Mouse (Mus musculus): Measurements from ENCODE around the gene Kif1b.
"Not testable (repeated sequence)": the region's sequence is repeated elsewhere in the genome, so short reads cannot be mapped to it uniquely, and the experiment has no call there.

The Kif1b gene

DNA sequence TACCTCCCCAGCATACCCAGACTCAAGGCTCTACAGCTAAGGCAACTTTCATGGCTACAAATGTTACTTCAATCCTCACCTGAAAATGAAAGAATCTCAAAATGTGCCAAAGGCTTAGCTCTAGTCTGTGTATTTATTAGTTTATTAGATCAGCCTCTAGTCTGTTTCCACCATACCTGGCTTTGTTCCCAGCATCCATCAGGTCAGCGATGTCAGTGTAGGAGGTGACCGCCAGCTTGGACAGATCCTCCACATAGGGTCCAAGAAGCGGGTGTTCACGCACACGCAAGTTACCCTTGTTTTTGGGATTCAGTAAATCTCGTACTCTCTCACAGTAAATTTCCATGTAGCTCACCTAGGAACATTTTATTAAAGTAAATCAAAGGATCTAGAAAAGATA is 37.0 kb downstream of the Kif1b start:
- no peak for DNase-seq (ENCODE audit: low read depth, low spot score)

GRCm38 (mm10) chr4:149269026-149269425 is 38.5 kb downstream of the Kif1b start:
- no peak for DNase-seq (ENCODE audit: low read depth, low spot score)

DNA sequence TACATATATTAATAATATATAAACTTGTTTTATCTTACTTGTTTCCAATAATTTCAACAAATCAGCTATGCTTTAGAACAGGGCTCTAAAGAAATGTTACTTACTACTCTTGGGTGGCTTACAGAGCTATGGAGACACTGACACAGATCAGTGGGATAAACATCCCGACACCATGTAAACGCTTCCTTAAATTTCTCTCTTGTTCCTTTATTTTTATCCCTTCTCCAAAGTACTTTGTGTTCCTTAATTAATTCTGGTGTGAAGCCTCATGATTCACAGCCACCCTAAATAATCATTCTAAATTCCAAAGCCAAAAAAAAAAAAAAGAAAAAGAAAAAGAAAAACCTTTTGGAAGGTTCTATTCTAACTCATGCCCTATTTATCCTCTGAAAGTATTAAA is 42.6 kb downstream of the Kif1b start:
- no peak for DNase-seq (ENCODE audit: low read depth, low spot score)

DNA sequence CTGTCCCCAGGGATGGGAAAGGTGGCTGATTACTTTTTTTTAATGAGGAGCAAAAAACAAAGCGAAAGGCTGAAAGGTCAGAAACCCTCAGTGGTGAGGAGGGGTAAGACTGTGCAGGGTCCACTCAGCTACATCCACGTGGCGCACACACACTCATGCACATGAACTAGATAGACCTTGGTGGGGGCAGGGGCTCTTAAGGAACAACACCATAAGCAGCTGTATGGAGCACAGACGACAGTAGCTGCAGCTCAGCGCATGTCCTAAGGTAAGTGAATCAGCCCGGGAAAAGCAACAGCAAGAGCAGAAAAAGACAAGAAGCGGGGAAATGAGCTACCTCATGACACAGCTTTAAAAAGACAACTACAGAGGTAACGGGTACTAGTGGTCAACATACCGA is 44.3 kb downstream of the Kif1b start:
- no peak for DNase-seq (ENCODE audit: low read depth, low spot score)

- DNase-seq (ENCODE audit: low read depth, low spot score), result no peak
These were observed 46.0 kb downstream of the Kif1b start for GRCm38 (mm10) chr4:149261466-149261865.

DNA sequence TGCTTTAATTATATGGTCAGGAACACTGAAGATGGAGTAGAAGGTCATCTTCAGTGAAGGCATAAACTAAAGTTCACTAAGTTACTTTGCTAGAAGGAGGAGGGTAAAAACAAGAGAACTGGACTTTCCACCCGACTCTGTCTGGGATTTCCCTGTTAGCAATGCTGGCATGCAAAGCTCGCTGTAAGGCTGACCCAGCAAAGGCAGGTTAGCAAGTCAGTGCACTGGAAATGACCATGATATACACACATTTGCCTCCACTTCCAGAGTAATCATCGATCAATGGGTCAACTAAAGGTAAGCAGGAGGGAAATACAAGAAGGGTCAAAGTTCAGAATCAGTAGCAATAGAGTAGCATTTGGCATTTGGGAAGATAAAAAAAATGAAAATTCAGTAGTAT is 46.6 kb downstream of the Kif1b start:
- DNase-seq (ENCODE audit: low read depth, low spot score), result no peak

DNA sequence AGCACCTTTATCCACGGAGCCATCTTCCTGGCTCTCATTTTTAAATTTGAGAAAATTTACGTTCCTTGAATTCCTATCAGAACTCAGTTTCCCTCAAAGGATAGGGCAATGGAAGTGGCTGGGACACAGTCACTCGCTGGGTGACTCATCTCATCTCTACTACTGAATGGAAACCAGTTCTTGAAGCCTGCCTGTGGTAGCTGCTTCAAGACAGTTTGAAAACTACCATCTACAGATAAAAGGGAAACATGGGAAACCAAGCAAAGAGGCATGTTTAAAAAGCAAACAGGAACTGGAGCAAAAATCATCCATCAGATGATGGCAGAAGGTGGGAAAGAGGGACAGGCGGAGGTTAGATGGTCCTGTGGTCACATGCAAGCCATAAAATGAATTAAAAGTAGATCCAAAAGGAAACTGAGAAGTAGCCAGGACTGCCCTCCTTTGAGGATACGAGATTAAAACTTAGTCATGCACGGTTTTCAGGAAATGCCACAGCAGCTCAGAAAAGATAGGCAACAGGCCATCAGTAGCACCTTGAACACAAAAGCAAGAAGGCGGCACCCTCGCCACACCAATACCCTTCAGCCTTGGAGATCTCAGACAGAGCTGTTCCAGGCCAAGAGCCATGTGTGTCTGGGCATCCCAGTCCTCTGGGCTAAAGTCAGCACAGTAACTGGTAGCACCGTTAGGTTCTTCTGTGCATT is 48.0 kb downstream of the Kif1b start:
- DNase-seq (ENCODE audit: low read depth, low spot score), result no peak

- no peak for DNase-seq (ENCODE audit: low read depth, low spot score)
These were observed 48.6 kb downstream of the Kif1b start for GRCm38 (mm10) chr4:149258926-149259325.

DNA sequence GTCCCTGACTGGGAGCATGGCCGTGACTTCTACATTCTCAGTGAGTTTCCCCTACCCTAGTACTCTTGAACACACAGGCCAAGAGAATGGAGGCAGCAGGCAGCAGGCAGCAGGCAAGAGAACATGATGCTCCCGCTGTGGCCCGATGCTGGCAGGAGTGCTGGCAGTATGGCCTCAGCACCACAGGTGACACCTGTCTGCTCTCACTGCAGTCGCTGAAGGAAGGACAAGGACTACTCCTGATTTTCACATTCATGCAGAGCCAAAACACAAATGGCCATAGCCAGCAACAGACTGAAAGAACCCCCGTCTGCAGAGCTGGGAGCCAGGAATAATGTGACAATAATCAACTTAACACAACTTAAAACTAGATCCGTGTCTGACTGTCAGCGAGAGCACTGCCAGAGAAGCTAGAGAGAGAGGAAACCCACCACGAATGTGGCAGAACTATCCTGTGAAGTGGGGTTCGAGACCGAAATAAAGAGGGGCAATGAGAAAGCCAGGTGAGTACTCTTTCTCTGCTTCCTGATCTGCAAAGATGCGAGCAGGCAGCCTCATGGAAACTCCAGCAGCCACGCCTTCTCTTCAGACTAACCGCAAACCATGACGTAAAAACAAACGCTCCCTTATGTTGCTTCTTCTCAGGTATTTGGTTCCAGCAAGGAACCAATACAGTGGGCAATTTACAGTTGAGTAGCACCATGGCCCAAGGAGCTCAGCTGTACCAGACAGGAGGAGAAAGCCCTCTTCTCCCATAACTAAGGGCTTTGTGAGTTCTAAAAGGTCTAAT is 50.8 kb downstream of the Kif1b start:
- DNase-seq (ENCODE audit: low read depth, low spot score), result no peak

DNA sequence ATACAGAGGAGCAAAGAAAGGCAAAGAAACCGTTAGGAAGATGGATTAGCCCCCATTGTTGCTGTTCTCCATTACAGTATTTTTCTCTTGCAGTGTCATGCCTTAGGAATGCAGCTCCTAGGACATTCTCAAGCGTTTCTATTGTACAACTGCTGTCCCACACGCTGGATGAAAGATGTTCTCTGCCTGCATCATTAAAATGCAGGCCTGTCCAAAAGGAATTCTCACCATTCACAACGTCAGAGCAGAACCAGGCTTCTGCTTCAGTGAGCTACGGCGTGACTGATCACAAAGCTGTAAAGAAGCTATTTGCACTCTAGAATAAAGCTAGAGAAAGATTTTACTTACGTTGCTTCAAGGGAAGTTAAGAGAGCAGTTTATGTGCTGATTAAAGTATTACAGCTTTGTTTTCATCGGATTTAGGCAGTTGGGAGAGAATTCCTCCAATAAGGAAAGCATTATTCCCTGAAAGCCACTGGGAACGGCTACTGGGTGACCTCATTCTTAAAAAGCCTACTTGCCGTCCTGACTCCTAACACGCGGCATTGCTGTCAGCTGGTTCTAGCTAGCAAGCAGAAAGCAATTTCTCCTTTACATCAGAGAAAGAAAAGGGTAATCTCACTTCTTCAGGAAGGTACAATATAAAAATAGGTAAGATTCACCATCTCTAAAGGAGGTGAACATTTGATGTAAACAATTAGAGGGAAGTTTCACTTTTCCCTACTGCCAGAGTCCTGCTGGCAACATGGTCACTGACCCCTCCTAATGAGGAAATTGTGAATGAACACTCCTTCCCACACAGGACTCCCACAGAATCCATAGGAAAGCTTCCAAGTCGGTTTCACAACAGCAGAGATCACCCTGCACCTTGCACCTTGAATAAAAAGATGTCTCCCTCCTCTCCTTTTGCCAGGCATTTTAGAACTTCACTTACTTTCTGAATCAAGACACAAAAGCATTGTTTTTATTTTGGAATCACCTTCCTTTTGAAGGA is 51.9 kb downstream of the Kif1b start:
- DNase-seq (ENCODE audit: low read depth, low spot score), result no peak

DNA sequence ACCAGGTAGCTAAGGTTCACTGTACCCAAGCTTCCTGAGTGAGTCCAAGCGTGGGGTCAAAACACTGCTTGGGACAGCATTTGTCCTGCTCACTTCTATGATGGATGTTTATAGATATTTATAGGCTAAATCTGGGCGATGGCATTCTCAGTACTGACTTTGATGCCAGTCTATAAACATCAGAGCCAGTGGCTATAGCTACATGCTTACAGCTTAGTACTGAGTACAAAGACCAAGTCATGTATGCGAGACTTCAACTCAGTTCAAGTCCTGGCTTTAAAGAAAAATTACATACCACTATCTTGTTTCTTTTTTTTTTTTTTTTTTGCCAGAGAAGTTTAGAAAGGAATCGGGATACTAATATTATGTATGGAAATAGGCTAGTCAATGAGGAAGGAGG is 52.7 kb downstream of the Kif1b start:
- no peak for DNase-seq (ENCODE audit: low read depth, low spot score)

- no peak for DNase-seq (ENCODE audit: low read depth, low spot score)
These were observed 58.2 kb downstream of the Kif1b start for GRCm38 (mm10) chr4:149249311-149249710.

GRCm38 (mm10) chr4:149247772-149248171 is 59.7 kb downstream of the Kif1b start:
- no peak for DNase-seq (ENCODE audit: low read depth, low spot score)

DNA sequence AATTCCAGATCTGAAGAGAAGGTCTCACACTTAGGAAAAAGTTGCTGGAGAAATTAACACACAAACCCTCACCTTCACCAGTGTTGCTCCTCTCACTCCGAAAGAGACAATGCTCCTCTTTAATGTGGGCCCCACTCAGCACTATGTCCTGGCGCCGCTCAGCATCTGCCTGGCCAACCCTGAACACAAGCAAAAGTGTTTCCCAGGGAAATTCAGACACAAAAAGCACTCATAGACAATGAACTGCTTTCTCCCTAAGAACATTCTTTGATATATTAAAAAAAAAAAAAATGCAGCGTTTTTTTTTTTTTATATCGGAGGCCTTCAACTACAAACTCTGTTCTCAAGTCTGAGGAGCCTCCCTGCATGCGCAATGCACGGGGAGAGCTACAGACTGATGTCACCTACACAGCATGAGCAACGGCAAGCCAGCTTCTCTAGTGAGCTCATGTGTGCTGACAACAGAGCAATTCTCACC is 60.3 kb downstream of the Kif1b start:
- DNase-seq (ENCODE audit: low read depth, low spot score), result no peak

- DNase-seq (ENCODE audit: low read depth, low spot score), result no peak
These were observed 60.8 kb downstream of the Kif1b start for GRCm38 (mm10) chr4:149246578-149247155.

GRCm38 (mm10) chr4:149237011-149237410 is 70.5 kb downstream of the Kif1b start:
- no peak for DNase-seq (ENCODE audit: low read depth, low spot score)

DNA sequence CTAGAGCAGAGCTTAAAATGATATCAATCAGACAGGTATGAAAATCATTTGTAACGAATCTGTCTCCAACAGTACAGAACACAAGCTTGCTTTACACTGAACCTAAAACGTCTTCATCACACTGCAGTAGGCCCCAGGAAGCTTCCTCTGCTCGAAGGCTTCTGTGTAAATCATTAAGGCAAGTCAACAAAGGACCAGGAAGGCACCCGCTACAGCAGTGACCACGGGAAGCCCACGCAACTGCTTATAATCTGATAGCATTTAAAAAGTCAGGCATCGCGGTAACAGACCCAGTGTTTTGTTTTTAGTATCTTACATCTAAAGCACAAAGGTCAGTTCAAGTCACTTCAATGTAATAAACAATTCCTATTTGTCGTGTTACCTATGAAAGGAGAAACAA is 73.6 kb downstream of the Kif1b start:
- no peak for DNase-seq (ENCODE audit: low read depth, low spot score)

- not testable (repeated sequence) for DNase-seq (ENCODE audit: low read depth, low spot score)
These were observed 78.8 kb downstream of the Kif1b start for GRCm38 (mm10) chr4:149228682-149229081.

GRCm38 (mm10) chr4:149228256-149228655 is 79.2 kb downstream of the Kif1b start:
- no peak for DNase-seq (ENCODE audit: low read depth, low spot score)

DNA sequence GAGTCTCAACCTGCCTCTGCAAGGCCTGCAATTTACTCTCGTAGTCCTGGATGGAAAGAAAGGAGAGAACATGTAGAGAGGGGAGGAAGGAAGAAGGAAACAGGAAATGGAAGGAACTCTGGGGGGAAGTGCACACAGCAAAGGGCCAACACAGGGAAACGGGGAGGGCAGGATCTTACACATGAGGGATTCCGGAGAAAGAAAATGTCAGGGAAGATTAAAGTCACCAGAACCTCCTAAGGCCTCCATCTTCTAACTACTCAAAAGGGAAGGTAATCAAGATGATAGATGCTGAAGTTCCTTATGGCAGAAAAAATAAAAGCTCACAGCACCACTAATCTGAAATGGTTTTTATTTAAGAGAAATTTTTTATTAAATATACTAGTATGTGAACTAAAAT is 81.2 kb downstream of the Kif1b start:
- no peak for DNase-seq (ENCODE audit: low read depth, low spot score)

DNA sequence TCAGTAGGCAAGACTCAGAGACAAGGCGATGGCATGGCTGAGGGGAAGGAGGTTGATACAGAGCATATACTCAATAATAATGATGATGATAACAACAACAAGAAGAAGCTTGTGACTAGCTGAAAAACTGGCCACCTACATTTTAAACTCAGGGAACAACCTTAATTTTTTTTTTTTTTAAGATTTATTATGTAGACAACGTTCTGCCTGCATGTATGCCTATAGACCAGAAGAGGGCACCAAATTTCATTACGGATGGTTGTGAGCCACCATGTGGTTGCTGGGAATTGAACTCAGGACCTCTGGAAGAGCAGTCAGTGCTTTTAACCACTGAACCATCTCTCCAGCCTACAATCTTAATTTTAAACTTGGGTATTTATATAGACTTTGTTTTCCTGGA is 84.0 kb downstream of the Kif1b start:
- no peak for DNase-seq (ENCODE audit: low read depth, low spot score)

GRCm38 (mm10) chr4:149220481-149220880 is 87.0 kb downstream of the Kif1b start:
- DNase-seq (ENCODE audit: low read depth, low spot score), result no peak
